Mouse (Mus musculus) gastrocnemius, postnatal 10 days (tissue): ENCODE data around the gene Neu3. TPM values are rescaled to one million over a fixed set of nuclear protein-coding genes. Genes with fewer than 3 reads are reported as not detected.
"Not testable (repeated sequence)": the region's sequence is repeated elsewhere in the genome, so short reads cannot be mapped to it uniquely, and the experiment has no call there.

Source experiments
- DNase-seq: peaks from one replicate; pipeline ENCODE4 v3.0.0; 2021; ENCODE audit warnings: mixed read lengths
- total RNA-seq, 2 experiments: library from RNA; stranded (reverse); gene quantifications; 2 replicates each; pipeline ENCODE4 v1.2.3; 2021

The Neu3 gene
- total RNA-seq, 2 experiments from 2014 or later, result 2.6 to 3.2 TPM

GRCm38 (mm10) chr7:99833846-99834222, 5.6 kb upstream of the Neu3 start:
- no peak for DNase-seq

- no peak for DNase-seq
Measured at GRCm38 (mm10) chr7:99833115-99833845, 5.1 kb upstream of the Neu3 start.

GRCm38 (mm10) chr7:99826096-99826495, 2.1 kb downstream of the Neu3 start:
- no peak for DNase-seq

GRCm38 (mm10) chr7:99825511-99825910, 2.7 kb downstream of the Neu3 start:
- no peak for DNase-seq

GRCm38 (mm10) chr7:99824649-99825483, 3.4 kb downstream of the Neu3 start:
- DNase-seq, result no peak

GRCm38 (mm10) chr7:99823045-99823663, 5.1 kb downstream of the Neu3 start:
- DNase-seq, result no peak

GRCm38 (mm10) chr7:99822426-99822825, 5.8 kb downstream of the Neu3 start:
- DNase-seq, result no peak

GRCm38 (mm10) chr7:99821953-99822352, 6.3 kb downstream of the Neu3 start:
- no peak for DNase-seq

- DNase-seq, result not testable (repeated sequence)
Measured at GRCm38 (mm10) chr7:99818181-99818725, 10.0 kb downstream of the Neu3 start.

GRCm38 (mm10) chr7:99813394-99813793, 14.8 kb downstream of the Neu3 start:
- peak; percentile 38 for DNase-seq

GRCm38 (mm10) chr7:99811661-99812060, 16.6 kb downstream of the Neu3 start:
- no peak for DNase-seq

- DNase-seq, result no peak
Measured at GRCm38 (mm10) chr7:99810814-99811213, 17.4 kb downstream of the Neu3 start.

- not testable (repeated sequence) for DNase-seq
Measured at GRCm38 (mm10) chr7:99807043-99807442, 21.2 kb downstream of the Neu3 start.

- no peak for DNase-seq
Measured at GRCm38 (mm10) chr7:99805340-99805739, 22.9 kb downstream of the Neu3 start.

GRCm38 (mm10) chr7:99804033-99804432, 24.2 kb downstream of the Neu3 start:
- not testable (repeated sequence) for DNase-seq

- no peak for DNase-seq
Measured at GRCm38 (mm10) chr7:99803535-99803934, 24.7 kb downstream of the Neu3 start.

- no peak for DNase-seq
Measured at GRCm38 (mm10) chr7:99799118-99799517, 29.1 kb downstream of the Neu3 start.

- peak; percentile 63 for DNase-seq
Measured at GRCm38 (mm10) chr7:99797911-99798647, 30.1 kb downstream of the Neu3 start.

- DNase-seq, result no peak
Measured at GRCm38 (mm10) chr7:99797261-99797660, 31.0 kb downstream of the Neu3 start.

GRCm38 (mm10) chr7:99796471-99796870, 31.7 kb downstream of the Neu3 start:
- no peak for DNase-seq

GRCm38 (mm10) chr7:99795192-99795981, 32.8 kb downstream of the Neu3 start:
- no peak for DNase-seq
